Mouse (Mus musculus) cerebellum, adult 2 months (tissue): ENCODE results near the gene Ylpm1. TPM values are rescaled to one million over a fixed set of nuclear protein-coding genes. Genes with fewer than 3 reads are reported as not detected.

Source experiments
- DNase-seq, 2 experiments: peaks; one replicate each; pipeline ENCODE4 v3.0.0; 2021
- H3K27ac ChIP-seq: fragments of 200-500 bp; 2 replicates; pipeline ENCODE4 v1.5.1; 2012; ENCODE audit warnings: low read length, control low read depth, inconsistent platforms; ENCODE audit not compliant: insufficient read depth
- H3K27me3 ChIP-seq: fragments of 200-500 bp; 2 replicates; pipeline ENCODE4 v1.6.1; 2012; ENCODE audit warnings: inconsistent platforms, mild to moderate bottlenecking, low read length, moderate library complexity; ENCODE audit not compliant: control insufficient read depth, insufficient read depth
- H3K4me1 ChIP-seq: fragments of 200-500 bp; 2 replicates; pipeline ENCODE4 v1.6.1; 2011; ENCODE audit warnings: low read length; ENCODE audit not compliant: control insufficient read depth, insufficient read depth
- H3K4me3 ChIP-seq: fragments of 200-500 bp; replicated peaks from 2 replicates; pipeline ENCODE3; 2011; ENCODE audit warnings: mild to moderate bottlenecking, low read depth, low read length, control low read depth; ENCODE audit not compliant: insufficient read depth
- CTCF ChIP-seq: fragments of 200-500 bp; IDR thresholded peaks from 2 replicates; pipeline ENCODE4 v1.5.1; 2011; ENCODE audit warnings: low read depth, mild to moderate bottlenecking, control low read depth, low read length, moderate library complexity, borderline replicate concordance; ENCODE audit not compliant: insufficient read depth
- POLR2A ChIP-seq: fragments of 200-500 bp; IDR thresholded peaks from 2 replicates; pipeline ENCODE4 v1.6.1; 2011; ENCODE audit warnings: low read length, control low read depth, borderline replicate concordance; ENCODE audit not compliant: insufficient read depth
- WGBS: fragments of 180-500 bp; shearing (Covaris S2); methylation state at CpG from one replicate; pipeline ENCODE4 v1.1.7; 2018; 5-methylcytosine and 5-hydroxymethylcytosine counted together
- polyA plus RNA-seq: library from polyadenylated mRNA; depleted of rRNA; stranded (reverse); fragments of >200 nt; gene quantifications from 2 replicates; pipeline ENCODE4 v1.2.3, GENCODE M21; 2012

The Ylpm1 gene
- polyA plus RNA-seq, 1 experiment, result 62.4 TPM

DNA sequence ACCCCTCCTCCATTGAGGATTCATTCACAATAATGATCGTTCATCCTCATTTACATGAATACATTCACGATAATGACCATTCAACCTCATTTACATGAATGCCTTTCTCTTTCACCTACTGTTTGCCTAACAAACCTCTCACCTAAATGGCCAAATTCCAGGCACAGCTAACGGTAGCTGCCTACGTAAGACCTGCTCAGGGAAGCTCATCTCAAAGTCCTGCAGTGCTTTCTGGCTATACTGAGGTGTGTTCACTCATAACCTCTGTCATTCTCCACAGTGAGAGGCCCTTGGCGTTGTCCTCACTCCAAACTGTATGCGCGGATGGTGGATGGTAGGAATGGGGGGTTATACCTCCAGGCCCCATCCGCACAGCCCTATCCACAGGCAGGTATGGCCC, 108.7 kb downstream of the Ylpm1 start:
- WGBS, result 87% methylated on average over 8 of the region's 8 CpGs
- no peak for DNase-seq
- Histone ChIP-seq H3K27me3 (no peaks in the 10 kb centered on the region), H3K4me1 (no peaks in the 10 kb centered on the region), H3K4me3 (no peak overlapping the region), H3K27ac (no peak overlapping the region)
- TF ChIP-seq CTCF (no peak), POLR2A (no peak)

DNA sequence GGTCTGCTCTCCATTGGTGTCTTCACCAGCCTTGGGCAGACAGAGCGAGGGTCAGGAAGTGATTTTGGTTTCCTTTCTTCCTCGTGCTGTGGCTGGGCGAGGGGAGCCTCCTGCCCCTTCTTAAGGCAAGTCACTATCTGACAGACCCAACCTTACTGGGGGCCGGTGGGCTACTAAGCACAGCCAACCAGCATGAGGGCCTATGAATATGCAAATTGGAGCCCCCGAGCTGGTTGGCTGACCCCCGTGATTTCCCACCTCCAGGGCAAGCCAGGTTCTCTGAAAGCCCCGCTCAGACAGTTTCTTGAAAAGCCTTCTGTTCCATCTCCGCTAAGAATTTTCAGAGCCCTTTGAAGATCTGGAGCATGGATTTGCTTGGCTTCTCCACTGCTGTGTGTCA, 110.2 kb downstream of the Ylpm1 start:
- TF ChIP-seq CTCF (no peak), POLR2A (no peak)
- no peak for DNase-seq
- WGBS, result 30% methylated on average over 8 of the region's 8 CpGs
- Histone ChIP-seq H3K4me3 (no peak overlapping the region), H3K27me3 (no peaks in the 10 kb centered on the region), H3K27ac (no peak overlapping the region), H3K4me1 (no peaks in the 10 kb centered on the region)

DNA sequence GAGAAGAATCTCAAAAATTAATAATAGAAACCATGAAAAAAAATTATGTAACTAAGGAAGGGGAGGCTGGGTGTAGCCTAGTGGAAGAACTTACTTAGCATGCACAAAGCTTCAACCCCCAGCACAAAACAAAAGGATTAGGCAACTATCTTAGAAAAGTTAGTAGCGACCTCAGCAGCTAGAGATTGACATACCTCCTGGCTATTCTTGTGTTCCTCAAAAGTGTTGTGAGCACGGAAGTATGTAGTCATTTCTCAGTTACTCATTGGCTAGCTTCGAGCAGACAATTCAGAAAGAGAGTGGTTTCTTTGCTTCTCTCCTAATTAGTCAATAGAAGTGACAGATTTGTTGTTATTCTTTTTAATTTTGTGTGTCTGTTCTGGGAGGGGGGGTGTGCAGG, 112.5 kb downstream of the Ylpm1 start:
- Histone ChIP-seq H3K27me3 (no peaks in the 10 kb centered on the region), H3K4me1 (no peaks in the 10 kb centered on the region; the same call in 1 of the 2 replicates), H3K4me3 (no peak overlapping the region), H3K27ac (no peak overlapping the region)
- DNase-seq, result no peak
- 80% methylated on average over 3 of the region's 3 CpGs for WGBS
- TF ChIP-seq POLR2A (no peak), CTCF (no peak)

- H3K4me1 ChIP-seq, result no peaks in the 10 kb centered on the region; the same call in 1 of the 2 replicates
- H3K27me3 ChIP-seq, result no peaks in the 10 kb centered on the region
- DNase-seq, result no peak
- WGBS, result 68% methylated on average over 4 of the region's 4 CpGs
- TF ChIP-seq CTCF, result no peak
- TF ChIP-seq POLR2A, result no peak
- no peak overlapping the region for H3K4me3 ChIP-seq
- H3K27ac ChIP-seq, result no peak overlapping the region
Observed at GRCm38 (mm10) chr12:85109426-85109825, 113.3 kb downstream of the Ylpm1 start.

GRCm38 (mm10) chr12:85110011-85110697, 114.0 kb downstream of the Ylpm1 start:
- peak overlapping the region; percentile 93 for H3K4me3 ChIP-seq
- H3K27ac ChIP-seq, result peak overlapping the region; percentile 86
- WGBS, result 15% methylated on average over 18 of the region's 18 CpGs
- H3K27me3 ChIP-seq, result no peaks in the 10 kb centered on the region
- peak in 1 of 2 experiments; percentile 24 for DNase-seq
- no peaks in the 10 kb centered on the region; the same call in 1 of the 2 replicates for H3K4me1 ChIP-seq
- TF ChIP-seq CTCF (no peak), POLR2A (no peak)

GRCm38 (mm10) chr12:85110698-85111592, 114.8 kb downstream of the Ylpm1 start, which contains the start of the genes Prox2 and Dlst:
Gene Prox2, minus strand, starts transcription at chr12:85110759.
Gene Dlst, plus strand, starts transcription at chr12:85110833.
- no peaks in the 10 kb centered on the region; the same call in 1 of the 2 replicates for H3K4me1 ChIP-seq
- no peaks in the 10 kb centered on the region for H3K27me3 ChIP-seq
- under 1% methylated on average over 83 of the region's 83 CpGs for WGBS
- peak within 1 kb of the TSS; percentile 86 for H3K27ac ChIP-seq
- TF ChIP-seq POLR2A (peak; percentile 90), CTCF (no peak)
- peak within 1 kb of the TSS; percentile 93 for H3K4me3 ChIP-seq
- DNase-seq, result peak; percentile 91 to 94

DNA sequence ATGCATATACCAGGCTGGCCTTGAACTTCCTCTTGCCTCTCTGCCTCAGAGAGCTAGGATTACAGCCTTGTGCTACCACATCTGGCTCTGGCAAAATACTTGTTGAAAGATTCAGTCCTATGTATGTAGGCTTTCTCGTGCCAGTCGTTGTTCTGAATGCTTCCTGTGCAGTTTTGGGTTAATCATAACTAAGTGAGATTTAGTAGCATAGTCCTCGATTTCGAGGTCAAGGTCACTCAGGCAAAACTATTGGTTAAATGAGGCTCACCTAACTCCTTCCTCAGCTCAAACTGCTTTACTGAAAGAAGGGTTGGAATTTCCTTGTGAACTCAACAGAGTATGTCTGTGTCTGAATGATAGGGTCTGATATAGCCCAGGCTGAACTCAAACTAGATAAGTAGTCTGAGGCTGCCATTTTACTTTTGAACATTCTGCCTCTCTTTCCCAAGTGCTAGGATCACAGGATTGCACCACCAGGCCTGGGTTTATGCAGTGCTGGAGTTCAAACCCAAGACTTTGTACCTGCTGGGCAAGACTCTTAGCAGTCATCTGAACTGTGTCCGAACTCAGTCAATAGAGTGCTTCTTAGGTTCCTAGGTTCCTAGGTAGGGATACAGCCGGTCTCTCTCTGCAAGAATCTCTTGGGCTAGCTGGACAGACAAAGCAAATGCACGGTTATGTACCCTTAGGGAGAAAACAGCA, 116.6 kb downstream of the Ylpm1 start:
- no peak overlapping the region for H3K4me3 ChIP-seq

More for the DNA sequence above, 116.6 kb downstream of the Ylpm1 start:
- H3K4me1 ChIP-seq, result no peaks in the 10 kb centered on the region; the same call in 1 of the 2 replicates
- no peak for DNase-seq
- no peak overlapping the region for H3K27ac ChIP-seq
- no peaks in the 10 kb centered on the region for H3K27me3 ChIP-seq
- TF ChIP-seq POLR2A, result no peak
- no peak for TF ChIP-seq CTCF
- WGBS, result 87% methylated on average over 7 of the region's 7 CpGs
